Mouse (Mus musculus) CH12.LX (cell line): ENCODE data around the gene Bdh2. TPM values are rescaled to one million over a fixed set of nuclear protein-coding genes. Genes with fewer than 3 reads are reported as not detected.
A peak's percentile ranks its signal among the peaks of the same experiment; 100 is the strongest.

Experiments used
- DNase-seq: peaks from one replicate; pipeline ENCODE4 v3.0.0-alpha.2; 2013; ENCODE audit errors: extremely low read depth
- H3K27ac ChIP-seq: 2 replicates; pipeline ENCODE4 v1.5.1; 2012; ENCODE audit warnings: low read depth, mild to moderate bottlenecking, control low read depth, moderate library complexity; ENCODE audit not compliant: insufficient read depth
- H3K27me3 ChIP-seq: replicated peaks from 2 replicates; pipeline ENCODE3; 2012; ENCODE audit warnings: inconsistent platforms
- H3K36me3 ChIP-seq, 2 experiments: replicated peaks in 1 of 2; 2 replicates each; pipeline versions ENCODE3 to v1.6.1; 2012; ENCODE audit warnings: inconsistent platforms in 1 of 2, low read length in 1 of 2, mild to moderate bottlenecking in 1 of 2, mixed read lengths in 1 of 2, moderate library complexity in 1 of 2; ENCODE audit not compliant: control insufficient read depth in 1 of 2, insufficient read depth in 1 of 2
- H3K4me1 ChIP-seq, 2 experiments: 2 replicates each; pipeline ENCODE4 v1.6.1; 2012; ENCODE audit warnings: inconsistent platforms in 1 of 2, moderate library complexity in 1 of 2; ENCODE audit not compliant: insufficient read depth in 2 of 2, control insufficient read depth in 1 of 2
- H3K4me2 ChIP-seq: 2 replicates; pipeline ENCODE4 v1.6.1; 2012; ENCODE audit warnings: low read depth, mild to moderate bottlenecking, control low read depth; ENCODE audit not compliant: poor library complexity, insufficient read depth, severe bottlenecking
- H3K4me3 ChIP-seq, 3 experiments: fragments of 150-350 bp in 1 of 3; sonication (generic) in 1 of 3; replicated peaks in 1 of 3; 2 replicates each; pipeline versions ENCODE3 to v1.5.1; 2011 to 2012; ENCODE audit warnings: low read depth in 2 of 3, low read length in 2 of 3, mild to moderate bottlenecking in 2 of 3, moderate library complexity in 2 of 3, control low read depth in 1 of 3, improper control_type of control experiment in 1 of 3, inconsistent platforms in 1 of 3, mixed read lengths in 1 of 3; ENCODE audit not compliant: poor library complexity in 1 of 3
- H3K79me2 ChIP-seq: replicated peaks from 2 replicates; pipeline ENCODE4 v1.6.1; 2012; ENCODE audit warnings: mild to moderate bottlenecking, moderate library complexity; ENCODE audit not compliant: control insufficient read depth, poor library complexity, insufficient read depth, severe bottlenecking; ENCODE audit errors: extremely low read depth
- H3K9ac ChIP-seq: 2 replicates; pipeline ENCODE4 v1.6.1; 2012; ENCODE audit warnings: low read depth, mild to moderate bottlenecking, control low read depth, moderate library complexity; ENCODE audit not compliant: insufficient read depth
- H3K9me3 ChIP-seq: replicated peaks from 2 replicates; pipeline ENCODE3; 2012; ENCODE audit warnings: low read length, inconsistent platforms, mixed read lengths
- CHD1 ChIP-seq: IDR thresholded peaks from 2 replicates; pipeline ENCODE4 v1.6.1; 2012; ENCODE audit warnings: low read depth, low read length, improper control_type of control experiment, inconsistent platforms
- CHD2 ChIP-seq: IDR thresholded peaks from 2 replicates; pipeline ENCODE4 v1.6.1; 2011; ENCODE audit warnings: low read length, improper control_type of control experiment
- CTCF ChIP-seq, 2 experiments: IDR thresholded peaks in 1 of 2; conservative IDR thresholded peaks in 1 of 2; 2 replicates each; pipeline ENCODE4 v1.5.1; 2011 to 2012; ENCODE audit warnings: low read depth in 2 of 2, low read length in 2 of 2, improper control_type of control experiment in 1 of 2, inconsistent platforms in 1 of 2, mild to moderate bottlenecking in 1 of 2, moderate library complexity in 1 of 2
- E2F4 ChIP-seq: IDR thresholded peaks from 2 replicates; pipeline ENCODE4 v1.6.1; 2011; ENCODE audit warnings: low read depth, low read length, improper control_type of control experiment; ENCODE audit not compliant: insufficient replicate concordance
- ELF1 ChIP-seq: IDR thresholded peaks from 2 replicates; pipeline ENCODE4 v1.6.1; 2014; ENCODE audit warnings: low read depth, mild to moderate bottlenecking, inconsistent platforms, low read length, improper control_type of control experiment
- EP300 ChIP-seq: IDR thresholded peaks from 2 replicates; pipeline ENCODE4 v1.6.1; 2011; ENCODE audit warnings: low read length, improper control_type of control experiment
- ETS1 ChIP-seq: conservative IDR thresholded peaks from 2 replicates; pipeline ENCODE4 v1.6.1; 2012; ENCODE audit warnings: low read depth, mild to moderate bottlenecking, inconsistent platforms, low read length, improper control_type of control experiment, moderate library complexity
- IRF4 ChIP-seq: IDR thresholded peaks from 2 replicates; pipeline ENCODE4 v1.6.1; 2014; ENCODE audit warnings: low read depth, mild to moderate bottlenecking, inconsistent platforms, low read length, improper control_type of control experiment
- JUN ChIP-seq: IDR thresholded peaks from 2 replicates; pipeline ENCODE4 v1.6.1; 2011; ENCODE audit warnings: low read depth, mild to moderate bottlenecking, low read length, improper control_type of control experiment, moderate library complexity; ENCODE audit not compliant: insufficient read depth
- KAT2A ChIP-seq: IDR thresholded peaks from 2 replicates; pipeline ENCODE4 v1.6.1; 2012; ENCODE audit warnings: low read length, improper control_type of control experiment, inconsistent platforms; ENCODE audit not compliant: insufficient replicate concordance
- MXI1 ChIP-seq: IDR thresholded peaks from 2 replicates; pipeline ENCODE4 v1.6.1; 2011; ENCODE audit warnings: mild to moderate bottlenecking, low read depth, low read length, improper control_type of control experiment
- MYC ChIP-seq: IDR thresholded peaks from 2 replicates; pipeline ENCODE4 v1.6.1; 2011; ENCODE audit warnings: low read depth, mild to moderate bottlenecking, improper control_type of control experiment, low read length
- NELFE ChIP-seq: IDR thresholded peaks from 2 replicates; pipeline ENCODE4 v1.6.1; 2011; ENCODE audit warnings: low read depth, low read length, improper control_type of control experiment
- NRF1 ChIP-seq: IDR thresholded peaks from 2 replicates; pipeline ENCODE4 v1.6.1; 2014; ENCODE audit warnings: low read depth, mild to moderate bottlenecking, inconsistent platforms, low read length, improper control_type of control experiment, moderate library complexity
- PAX5 ChIP-seq: IDR thresholded peaks from 2 replicates; pipeline ENCODE4 v1.6.1; 2012; ENCODE audit warnings: low read length, inconsistent platforms, mixed read lengths
- POLR2A ChIP-seq: IDR thresholded peaks from 2 replicates; pipeline ENCODE4 v1.6.1; 2011; ENCODE audit warnings: low read depth, mild to moderate bottlenecking, improper control_type of control experiment, low read length
- POLR2AphosphoS2 ChIP-seq: IDR thresholded peaks from 2 replicates; pipeline ENCODE4 v1.6.1; 2011; ENCODE audit warnings: low read depth, low read length, improper control_type of control experiment
- RAD21 ChIP-seq: IDR thresholded peaks from 2 replicates; pipeline ENCODE4 v1.6.1; 2011; ENCODE audit warnings: low read depth, mild to moderate bottlenecking, low read length, improper control_type of control experiment, moderate library complexity
- SMC3 ChIP-seq: IDR thresholded peaks from 2 replicates; pipeline ENCODE4 v1.6.1; 2011; ENCODE audit warnings: low read depth, low read length, improper control_type of control experiment
- TBP ChIP-seq: conservative IDR thresholded peaks from 2 replicates; pipeline ENCODE4 v1.6.1; 2011; ENCODE audit warnings: low read depth, low read length, improper control_type of control experiment
- TCF12 ChIP-seq: IDR thresholded peaks from 2 replicates; pipeline ENCODE4 v1.6.1; 2014; ENCODE audit warnings: low read depth, mild to moderate bottlenecking, inconsistent platforms, low read length, improper control_type of control experiment
- USF2 ChIP-seq: conservative IDR thresholded peaks from 2 replicates; pipeline ENCODE4 v1.6.1; 2011; ENCODE audit warnings: low read depth, low read length, improper control_type of control experiment
- ZKSCAN1 ChIP-seq: IDR thresholded peaks from 2 replicates; pipeline ENCODE4 v1.6.1; 2012; ENCODE audit warnings: low read depth, inconsistent platforms, low read length, improper control_type of control experiment, borderline replicate concordance
- ZMIZ1 ChIP-seq: IDR thresholded peaks from 2 replicates; pipeline ENCODE4 v1.6.1; 2012; ENCODE audit warnings: low read depth, mild to moderate bottlenecking, inconsistent platforms, low read length, improper control_type of control experiment
- ZNF384 ChIP-seq: IDR thresholded peaks from 2 replicates; pipeline ENCODE4 v1.6.1; 2012; ENCODE audit warnings: low read depth, low read length, improper control_type of control experiment, inconsistent platforms
- dilution Hi-C: fragments of 300-500 bp; cut with MboI; formaldehyde crosslinking; loops from 2 replicates; pipeline ENCODE4 v1.14.3; 2020; ENCODE audit warnings: low sequenced_read_pairs; ENCODE audit not compliant: extremely low pct_unique_long_range_greater_than_20kb, extremely low pct_ligation_motif_present
- in situ Hi-C: fragments of 300-500 bp; cut with MboI; formaldehyde crosslinking; loops from 3 replicates; pipeline ENCODE4 v1.14.3; 2019; ENCODE audit warnings: low sequenced_read_pairs, low pct_ligation_motif_present, low pct_unique_long_range_greater_than_20kb, mixed read lengths
- polyA plus RNA-seq: library from polyadenylated mRNA; unstranded; fragments of >175 nt; gene quantifications from 2 replicates; pipeline ENCODE4 v1.2.1, GENCODE M21; 2012; ENCODE audit warnings: low read depth; ENCODE audit not compliant: insufficient read length
- total RNA-seq, 2 experiments: library from RNA; depleted of rRNA; stranded (reverse); fragments of 300-350 nt in 1 of 2; fragments of >200 nt in 1 of 2; gene quantifications; 2 replicates each; pipeline ENCODE4 v1.2.3; 2012 to 2014

The Bdh2 gene
- total and polyA plus RNA-seq, 3 experiments = 1.2 to 2.3 (median 2.0) TPM

DNA sequence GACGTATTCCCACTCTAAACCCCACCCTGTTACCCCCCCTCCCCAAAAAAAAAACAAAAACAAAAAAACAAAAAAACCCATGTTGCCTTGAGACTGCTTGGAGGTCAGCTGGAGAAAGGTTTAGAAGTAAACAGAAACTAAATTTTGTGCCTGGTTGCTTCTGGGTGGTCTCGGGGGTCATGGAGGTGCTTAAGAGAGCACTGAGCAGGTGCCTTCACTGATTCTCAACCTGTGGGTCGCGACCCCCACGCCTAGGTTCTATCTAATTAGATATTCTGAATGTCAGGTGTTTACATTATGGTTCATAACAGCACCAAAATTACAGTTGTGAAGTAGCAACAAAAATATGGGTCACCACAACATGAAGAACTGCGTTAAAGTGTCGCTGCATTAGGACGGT lies 680 bp downstream of the Bdh2 start:
- H3K4me2 ChIP-seq = peak overlapping the region; percentile 35; the same call in 1 of the 2 replicates
- H3K4me1 ChIP-seq = peaks cover 2 to 12% of the 10 kb centered on the region in 2 experiments; a peak in 2 of 4 replicates
- DNase-seq = no peak
- peaks cover 5% of the 10 kb centered on the region for H3K9me3 ChIP-seq
- in situ Hi-C loops (loop anchor here (5.0 kb wide), 1 partner anchor 301 kb away; no protein-coding TSS in a partner anchor), dilution Hi-C loops (no loop called here)
- H3K9ac ChIP-seq = no peak overlapping the region; the same call in 1 of the 2 replicates
- no peaks in the 10 kb centered on the region for H3K36me3 ChIP-seq
- no peak overlapping the region for H3K27ac ChIP-seq
- no peaks in the 10 kb centered on the region for H3K27me3 ChIP-seq
- TF ChIP-seq MXI1 (no peak), MYC (no peak), POLR2AphosphoS2 (no peak), CHD1 (no peak), TBP (no peak), POLR2A (no peak), SMC3 (no peak), IRF4 (no peak), EP300 (no peak)
- no peak overlapping the region for H3K4me3 ChIP-seq
- H3K79me2 ChIP-seq = no peaks in the 10 kb centered on the region

GRCm38 (mm10) chr3:135285256-135285655 lies 4.2 kb downstream of the Bdh2 start:
- dilution Hi-C loops (no loop called here), in situ Hi-C loops (no loop called here)

DNA sequence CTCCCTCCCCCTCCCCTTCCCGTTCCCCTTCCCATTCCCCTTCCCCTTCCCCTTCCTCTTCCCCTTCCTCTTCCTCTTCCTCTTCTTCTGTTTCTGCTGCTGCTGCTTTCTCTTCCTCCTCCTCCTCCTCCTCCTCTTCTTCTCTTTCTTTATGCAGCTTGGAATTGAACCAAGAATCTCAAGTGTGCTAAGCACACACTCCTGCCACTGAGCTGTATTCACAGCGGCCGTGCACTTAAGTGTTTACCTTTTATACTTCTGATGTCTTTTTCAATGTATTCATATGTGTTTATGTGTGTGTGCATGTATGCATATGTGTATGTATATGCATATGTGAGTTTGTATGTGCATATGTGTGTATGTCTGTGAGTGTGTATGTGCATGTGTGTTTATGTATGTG lies 4.8 kb downstream of the Bdh2 start:
- Histone ChIP-seq H3K79me2 (no peaks in the 10 kb centered on the region), H3K9me3 (no peaks in the 10 kb centered on the region), H3K4me2 (no peak overlapping the region), H3K4me3 (no peak overlapping the region), H3K9ac (no peak overlapping the region), H3K4me1 (peaks cover 2 to 5% of the 10 kb centered on the region in 2 experiments; a peak in 2 of 4 replicates), H3K27me3 (no peaks in the 10 kb centered on the region), H3K27ac (no peak overlapping the region), H3K36me3 (no peaks in the 10 kb centered on the region)
- DNase-seq = no peak
- in situ Hi-C loops (no loop called here), dilution Hi-C loops (no loop called here)
- no peak for TF ChIP-seq NRF1
- TF ChIP-seq CTCF (conservative IDR thresholded peaks at IDR 0.05 in 1 of 2, IDR thresholded peaks at IDR 0.05 in 1 of 2; ENCODE audit: low read depth in 2 of 2, low read length in 2 of 2) = no peak
- no peak for TF ChIP-seq POLR2A
- no peak for TF ChIP-seq ZKSCAN1
- TF ChIP-seq PAX5 = no peak
- no peak for TF ChIP-seq TCF12
- no peak for TF ChIP-seq KAT2A
- no peak for TF ChIP-seq TBP
- no peak for TF ChIP-seq SMC3
- no peak for TF ChIP-seq JUN
- TF ChIP-seq NELFE = no peak
- TF ChIP-seq USF2 = no peak
- no peak for TF ChIP-seq CHD2
- TF ChIP-seq RAD21 = no peak
- no peak for TF ChIP-seq ETS1
- no peak for TF ChIP-seq ZNF384

More at GRCm38 (mm10) chr3:135285256-135285655, 4.2 kb downstream of the Bdh2 start:
- H3K4me2 ChIP-seq = no peak overlapping the region
- no peak for DNase-seq
- TF ChIP-seq SMC3 (no peak), TCF12 (no peak), NRF1 (no peak), ZMIZ1 (no peak), ELF1 (no peak), MYC (no peak), TBP (no peak), E2F4 (no peak)
- H3K79me2 ChIP-seq = no peaks in the 10 kb centered on the region
- H3K4me1 ChIP-seq = peaks cover 2 to 10% of the 10 kb centered on the region in 2 experiments; a peak in 2 of 4 replicates
- no peaks in the 10 kb centered on the region for H3K9me3 ChIP-seq
- no peaks in the 10 kb centered on the region for H3K36me3 ChIP-seq
- no peak overlapping the region for H3K9ac ChIP-seq
- no peak overlapping the region for H3K27ac ChIP-seq
- H3K4me3 ChIP-seq = no peak overlapping the region
- no peaks in the 10 kb centered on the region for H3K27me3 ChIP-seq
